Mouse (Mus musculus): ENCODE data around the gene Nlrp6. TPM values are rescaled to one million over a fixed set of nuclear protein-coding genes. Genes with fewer than 3 reads are reported as not detected.

Nlrp6 gene
- total and polyA plus RNA-seq, 3 experiments = 0.04 to 0.07 TPM; not detected in 1

DNA sequence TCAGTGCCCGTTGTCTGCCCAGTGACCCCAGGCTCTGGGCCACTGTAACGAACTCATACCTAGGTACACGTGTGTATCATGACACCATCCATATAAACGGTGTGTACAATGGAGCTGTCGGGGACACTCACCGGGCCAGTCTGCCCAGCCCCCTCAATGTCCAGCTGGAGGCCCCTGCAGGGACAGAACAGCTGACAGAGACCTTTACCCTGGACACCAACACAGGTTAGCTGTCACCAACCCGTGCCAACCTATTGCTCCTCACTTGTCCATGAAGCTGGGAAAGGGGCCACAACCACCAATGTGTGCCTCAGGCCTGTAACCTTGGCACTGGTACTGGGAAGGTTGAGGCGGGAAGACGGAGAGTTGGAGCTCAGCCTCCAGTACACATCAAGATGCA lies 21.6 kb downstream of the Nlrp6 start:
- Histone ChIP-seq H3K36me3 (ENCODE audit: control insufficient read depth, insufficient read depth, low read length) (no peaks in the 10 kb centered on the region), H3K27me3 (ENCODE audit: control insufficient read depth, insufficient read depth, low read length) (no peaks in the 10 kb centered on the region), H3K4me3 (peak overlapping the region; percentile 66), H3K27ac (peak overlapping the region; percentile 97), H3K4me1 (ENCODE audit: control insufficient read depth, insufficient read depth, low read length) (peaks cover 19% of the 10 kb centered on the region), H3K79me2 (replicated peaks; ENCODE audit: control insufficient read depth, insufficient read depth, low read length) (no peaks in the 10 kb centered on the region), H3K9ac (ENCODE audit: low read depth, low read length) (peak overlapping the region; percentile 82)
- intact Hi-C loops (cut with DNase I) = loop anchor here (1.0 to 5.0 kb wide), 2 partner anchors 11 to 250 kb away; partner anchors contain the start of genes Hras and Lrrc56
- WGBS = 42% methylated on average over 9 of the region's 9 CpGs
- TF ChIP-seq POLR2A (IDR thresholded peaks at IDR 0.05; ENCODE audit: insufficient read depth, low read depth, low read length) = no peak
- TF ChIP-seq EP300 (IDR thresholded peaks at IDR 0.05; ENCODE audit: insufficient read depth, low read depth, low read length) = no peak
- no peak for TF ChIP-seq CTCF (IDR thresholded peaks at IDR 0.05)
- peak; percentile 44 to 58 for DNase-seq

DNA sequence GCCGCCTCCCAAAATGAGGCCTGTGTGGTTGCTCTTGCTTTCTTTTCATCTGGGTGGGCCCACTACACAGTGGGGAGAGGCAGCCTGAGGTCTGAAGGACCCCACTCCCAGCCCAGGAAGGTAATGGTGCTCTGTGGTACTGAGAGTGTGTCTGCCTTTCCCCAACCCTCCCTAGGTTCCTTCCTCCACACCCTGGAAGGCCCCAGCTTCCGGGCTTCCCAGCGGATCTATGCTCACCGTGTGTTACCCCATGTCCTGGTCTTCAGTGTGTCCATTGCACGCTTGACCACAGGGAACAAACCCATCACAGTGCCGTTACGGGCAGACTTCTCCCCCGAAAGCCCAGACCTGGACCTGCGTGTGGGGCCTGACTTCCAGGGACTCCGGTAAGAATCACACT lies 22.1 kb downstream of the Nlrp6 start:
- intact Hi-C loops (cut with DNase I) = loop anchor here (1.0 to 5.0 kb wide), 2 partner anchors 10 to 249 kb away; partner anchors contain the start of genes Hras and Lrrc56
- Histone ChIP-seq H3K4me3 (no peak overlapping the region), H3K79me2 (replicated peaks; ENCODE audit: control insufficient read depth, insufficient read depth, low read length) (no peaks in the 10 kb centered on the region), H3K27ac (peak overlapping the region; percentile 97), H3K9ac (ENCODE audit: low read depth, low read length) (no peak overlapping the region), H3K27me3 (ENCODE audit: control insufficient read depth, insufficient read depth, low read length) (no peaks in the 10 kb centered on the region), H3K4me1 (ENCODE audit: control insufficient read depth, insufficient read depth, low read length) (peaks cover 24% of the 10 kb centered on the region), H3K36me3 (ENCODE audit: control insufficient read depth, insufficient read depth, low read length) (no peaks in the 10 kb centered on the region)
- 78% methylated on average over 10 of the region's 10 CpGs for WGBS
- DNase-seq = peak in 1 of 2 experiments; percentile 37
- TF ChIP-seq POLR2A (IDR thresholded peaks at IDR 0.05; ENCODE audit: insufficient read depth, low read depth, low read length) (no peak), CTCF (IDR thresholded peaks at IDR 0.05) (no peak), EP300 (IDR thresholded peaks at IDR 0.05; ENCODE audit: insufficient read depth, low read depth, low read length) (no peak)

DNA sequence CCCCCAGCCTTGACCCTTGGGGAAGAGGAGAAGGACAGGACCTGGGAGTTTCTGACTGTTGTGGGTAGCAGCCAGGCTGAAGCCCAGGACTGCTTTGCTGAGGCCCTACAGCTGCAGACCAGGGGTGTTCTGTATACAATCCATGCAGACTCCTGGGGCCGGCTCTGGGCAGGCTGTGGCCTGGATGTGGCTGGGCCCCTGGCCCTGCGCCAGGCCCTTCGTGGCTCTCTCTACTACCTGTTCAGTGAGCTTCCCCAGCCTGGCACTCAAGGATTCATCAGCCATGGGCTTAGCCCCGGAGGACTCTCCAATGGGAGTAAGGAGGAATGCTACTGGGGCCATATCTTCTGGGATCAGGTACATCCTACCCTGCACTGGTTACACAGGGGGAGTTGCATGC lies 22.7 kb downstream of the Nlrp6 start:
- no peak for TF ChIP-seq CTCF (IDR thresholded peaks at IDR 0.05)
- no peak for TF ChIP-seq EP300 (IDR thresholded peaks at IDR 0.05; ENCODE audit: insufficient read depth, low read depth, low read length)
- no peak for TF ChIP-seq POLR2A (IDR thresholded peaks at IDR 0.05; ENCODE audit: insufficient read depth, low read depth, low read length)
- H3K36me3 ChIP-seq (ENCODE audit: control insufficient read depth, insufficient read depth, low read length) = no peaks in the 10 kb centered on the region
- no peaks in the 10 kb centered on the region for H3K79me2 ChIP-seq (replicated peaks; ENCODE audit: control insufficient read depth, insufficient read depth, low read length)
- H3K9ac ChIP-seq (ENCODE audit: low read depth, low read length) = no peak overlapping the region
- intact Hi-C loops (cut with DNase I) = loop anchor here (5.0 kb wide), 1 partner anchor 249 kb away; the partner anchor contains the start of genes Hras and Lrrc56
- H3K4me1 ChIP-seq (ENCODE audit: control insufficient read depth, insufficient read depth, low read length) = peaks cover 29% of the 10 kb centered on the region
- 82% methylated on average over 4 of the region's 4 CpGs for WGBS
- H3K4me3 ChIP-seq = no peak overlapping the region
- DNase-seq = no peak
- peak overlapping the region; percentile 33 for H3K27ac ChIP-seq
- no peaks in the 10 kb centered on the region for H3K27me3 ChIP-seq (ENCODE audit: control insufficient read depth, insufficient read depth, low read length)

DNA sequence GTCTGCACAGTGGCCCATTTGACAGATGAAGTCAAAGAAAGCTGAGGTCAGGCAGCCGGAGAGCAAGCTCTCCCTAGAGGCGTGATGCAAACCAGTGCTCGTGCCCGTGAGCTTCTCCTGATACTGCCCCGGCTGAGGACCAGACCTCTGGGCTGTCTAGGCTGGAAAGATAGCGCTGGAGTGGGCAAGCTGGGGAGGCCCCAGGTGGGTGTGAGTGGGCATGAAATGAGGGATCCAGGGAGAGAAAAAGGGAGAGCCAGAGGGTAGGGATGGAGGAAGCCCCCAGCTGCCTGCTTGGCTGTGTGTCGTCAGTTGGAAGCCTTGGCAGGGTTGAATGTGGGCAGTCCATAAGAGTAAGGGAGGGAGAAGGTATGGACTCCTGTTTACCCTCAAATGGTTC lies 23.5 kb downstream of the Nlrp6 start:
- no peak overlapping the region for H3K9ac ChIP-seq (ENCODE audit: low read depth, low read length)
- H3K79me2 ChIP-seq (replicated peaks; ENCODE audit: control insufficient read depth, insufficient read depth, low read length) = no peaks in the 10 kb centered on the region
- intact Hi-C loops (cut with DNase I) = loop anchor here (5.0 kb wide), 1 partner anchor 248 kb away; the partner anchor contains the start of genes Hras and Lrrc56
- H3K4me3 ChIP-seq = no peak overlapping the region
- TF ChIP-seq CTCF (IDR thresholded peaks at IDR 0.05) (no peak), EP300 (IDR thresholded peaks at IDR 0.05; ENCODE audit: insufficient read depth, low read depth, low read length) (no peak), POLR2A (IDR thresholded peaks at IDR 0.05; ENCODE audit: insufficient read depth, low read depth, low read length) (no peak)
- no peaks in the 10 kb centered on the region; the same call in 1 of the 2 replicates for H3K36me3 ChIP-seq (ENCODE audit: control insufficient read depth, insufficient read depth, low read length)
- 79% methylated on average over 7 of the region's 7 CpGs for WGBS
- peaks cover 32% of the 10 kb centered on the region for H3K4me1 ChIP-seq (ENCODE audit: control insufficient read depth, insufficient read depth, low read length)
- H3K27me3 ChIP-seq (ENCODE audit: control insufficient read depth, insufficient read depth, low read length) = no peaks in the 10 kb centered on the region
- H3K27ac ChIP-seq = no peak overlapping the region
- DNase-seq = no peak

DNA sequence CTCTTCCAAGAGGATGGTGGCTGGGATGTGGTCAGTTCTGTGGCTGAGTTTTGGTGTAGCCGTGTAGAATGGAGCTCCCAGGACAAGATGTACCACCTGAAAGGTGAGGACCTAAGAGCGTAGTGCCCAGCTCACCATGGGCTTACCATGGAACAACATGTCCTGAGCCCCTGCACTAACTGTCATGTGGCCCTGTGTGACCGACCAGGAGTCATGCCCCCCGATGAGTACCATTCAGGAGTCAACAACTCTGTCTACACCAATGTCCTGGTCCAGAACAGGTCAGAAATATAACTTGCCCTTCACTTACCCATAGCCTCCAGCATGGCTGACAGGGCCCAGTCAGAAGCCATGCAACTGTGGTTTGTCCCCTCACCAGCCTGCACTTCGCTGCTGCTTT lies 24.5 kb downstream of the Nlrp6 start:
- Histone ChIP-seq H3K36me3 (ENCODE audit: control insufficient read depth, insufficient read depth, low read length) (no peaks in the 10 kb centered on the region; the same call in 1 of the 2 replicates), H3K4me1 (ENCODE audit: control insufficient read depth, insufficient read depth, low read length) (peaks cover 37% of the 10 kb centered on the region)
- intact Hi-C loops (cut with DNase I) = no loop called here

DNA sequence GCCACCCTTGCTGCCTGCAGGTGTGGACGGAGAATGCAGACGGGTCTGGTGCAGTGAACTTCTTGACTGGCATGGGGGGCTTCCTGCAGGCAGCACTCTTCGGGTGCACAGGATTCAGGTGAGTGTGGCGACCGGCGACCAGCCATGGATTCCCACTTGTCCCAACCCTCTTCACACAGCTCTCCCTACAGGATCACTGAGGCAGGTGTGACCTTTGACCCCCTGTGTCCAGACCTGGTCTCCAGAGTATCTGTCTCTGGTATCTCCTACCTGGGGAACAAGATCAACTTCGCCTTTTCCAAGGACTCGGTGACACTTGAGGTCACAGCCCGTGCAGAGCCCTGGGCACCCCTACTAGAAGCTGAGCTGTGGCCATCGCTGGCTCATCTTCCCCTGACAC lies 25.6 kb downstream of the Nlrp6 start:
- Histone ChIP-seq H3K9ac (ENCODE audit: low read depth, low read length) (no peak overlapping the region), H3K36me3 (ENCODE audit: control insufficient read depth, insufficient read depth, low read length) (no peaks in the 10 kb centered on the region; the same call in 1 of the 2 replicates), H3K27me3 (ENCODE audit: control insufficient read depth, insufficient read depth, low read length) (no peaks in the 10 kb centered on the region), H3K4me3 (no peak overlapping the region), H3K27ac (peak overlapping the region; percentile 73), H3K79me2 (replicated peaks; ENCODE audit: control insufficient read depth, insufficient read depth, low read length) (0 out of 2 replicates have a peak, but pooled peaks cover 2% of the 10 kb centered on the region), H3K4me1 (ENCODE audit: control insufficient read depth, insufficient read depth, low read length) (peaks cover 46% of the 10 kb centered on the region)
- TF ChIP-seq EP300 (IDR thresholded peaks at IDR 0.05; ENCODE audit: insufficient read depth, low read depth, low read length) (no peak), POLR2A (IDR thresholded peaks at IDR 0.05; ENCODE audit: insufficient read depth, low read depth, low read length) (no peak), CTCF (IDR thresholded peaks at IDR 0.05) (no peak)
- 84% methylated on average over 10 of the region's 10 CpGs for WGBS
- intact Hi-C loops (cut with DNase I) = no loop called here
- peak in 1 of 2 experiments; percentile 26 for DNase-seq

More for the DNA sequence above, 24.5 kb downstream of the Nlrp6 start:
- TF ChIP-seq POLR2A (IDR thresholded peaks at IDR 0.05; ENCODE audit: insufficient read depth, low read depth, low read length) (no peak), CTCF (IDR thresholded peaks at IDR 0.05) (no peak), EP300 (IDR thresholded peaks at IDR 0.05; ENCODE audit: insufficient read depth, low read depth, low read length) (no peak)
- Histone ChIP-seq H3K9ac (ENCODE audit: low read depth, low read length) (no peak overlapping the region), H3K27ac (no peak overlapping the region), H3K27me3 (ENCODE audit: control insufficient read depth, insufficient read depth, low read length) (no peaks in the 10 kb centered on the region), H3K4me3 (no peak overlapping the region), H3K79me2 (replicated peaks; ENCODE audit: control insufficient read depth, insufficient read depth, low read length) (0 out of 2 replicates have a peak, but pooled peaks cover 2% of the 10 kb centered on the region)
- DNase-seq = no peak
- 96% methylated on average over 5 of the region's 5 CpGs for whole genome bisulfite sequencing

All from heart, adult 2 months (tissue).